Comparison of ENCODE assay signal across 8 mouse cellular contexts in the genomic region with DNA sequence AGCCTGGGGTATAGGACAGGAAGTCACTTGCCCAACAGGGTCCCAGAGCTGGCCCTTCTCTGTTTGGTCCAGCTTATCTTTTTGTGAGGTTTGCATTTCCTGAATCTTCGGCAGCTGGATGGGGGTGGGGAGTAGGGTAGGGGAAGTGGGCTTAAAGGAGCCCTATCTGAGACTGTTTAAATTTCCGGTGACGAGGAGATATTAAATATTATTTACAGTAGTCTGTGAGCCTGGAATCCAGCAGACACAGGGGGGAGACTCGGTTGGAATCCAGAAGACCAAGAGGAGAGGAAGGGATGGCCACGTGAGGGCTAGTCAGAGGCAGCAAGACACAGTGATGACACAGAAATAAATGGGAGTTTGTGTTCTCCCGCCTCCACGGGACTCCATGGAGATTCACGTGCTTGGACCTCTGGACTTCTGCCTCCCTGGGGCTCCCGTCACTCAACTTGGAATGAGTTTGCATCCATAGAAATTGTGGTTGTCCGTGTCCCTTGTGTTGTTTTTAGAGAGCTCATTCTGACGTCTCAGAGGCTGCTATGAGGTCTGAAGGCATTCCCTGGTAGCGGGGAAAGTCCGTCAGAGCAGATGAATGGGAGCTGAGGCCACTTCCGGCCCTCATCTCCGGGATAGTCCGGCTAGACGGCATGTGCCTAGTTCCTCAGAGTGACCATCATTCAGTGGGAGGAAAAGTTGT.
DNase-seq lines count a peak whose midpoint lies in the region; ATAC-seq lines count a peak whose summit lies in the region.

No protein-coding gene starts in this region.

- H3K9ac ChIP-seq in liver, embryonic 12.5 days: peak overlapping the region; percentile 24; the same call in 1 of the 2 replicates

- DNase-seq in thymus, postnatal 14 days: peak; percentile 9
- DNase-seq in thymus, adult 18-20 months: no peak
- peak; percentile 30 to 52 for DNase-seq in heart, postnatal 36 days
- DNase-seq in yolk sac, embryonic 10.5 days (ENCODE audit: low spot score): peak; percentile 25
- no peak for DNase-seq in left cerebral cortex, postnatal 14 days (ENCODE audit: low spot score in 2 of 2)
- no peak for DNase-seq in cerebellum, adult 11 months

- peak; percentile 62 for ATAC-seq in liver, embryonic 12.5 days
- ATAC-seq in cerebellum, adult (ENCODE audit: insufficient number of reproducible peaks, low FRiP score, low TSS enrichment): no peak

- H3K27me3 ChIP-seq in liver, embryonic 12.5 days (replicated peaks): no peaks in the 10 kb centered on the region

- H3K4me1 ChIP-seq in liver, embryonic 12.5 days: peaks cover 58% of the 10 kb centered on the region

- H3K27ac ChIP-seq in liver, embryonic 12.5 days: peak overlapping the region; percentile 66

- H3K36me3 ChIP-seq in liver, embryonic 12.5 days: no peaks in the 10 kb centered on the region

- no peak overlapping the region for H3K4me3 ChIP-seq in liver, embryonic 12.5 days

- peak overlapping the region; percentile 46 for H3K4me2 ChIP-seq in liver, embryonic 12.5 days

- intact Hi-C loops in heart, postnatal 36 days (cut with DNase I): loop anchor here (5.0 kb wide), 1 partner anchor 68 kb away; no protein-coding TSS in a partner anchor
- intact Hi-C loops in left cerebral cortex, postnatal 14 days (cut with DNase I): no loop called here

- WGBS in liver, embryonic 12.5 days (ENCODE audit: insufficient replicate concordance): 9% methylated on average over 17 of the region's 17 CpGs

- H3K9me3 ChIP-seq in liver, embryonic 12.5 days (replicated peaks): no peaks in the 10 kb centered on the region

Comparison
In these comparisons a context has a peak if more than half of its experiments do, and no peak if none do; other contexts are left out.
1. DNase-seq: peak in thymus, postnatal 14 days (single experiment), heart, postnatal 36 days (2 of 2) and yolk sac, embryonic 10.5 days (single experiment); none in thymus, adult 18-20 months (0 of 2), left cerebral cortex, postnatal 14 days (0 of 2) and cerebellum, adult 11 months (single experiment).